Mouse (Mus musculus): ENCODE results near the gene Trim80. TPM values are rescaled to one million over a fixed set of nuclear protein-coding genes. Genes with fewer than 3 reads are reported as not detected.

Trim80 gene
- polyA plus RNA-seq, 2 experiments from 2014 or later: not detected

Other genes starting within 250 kb of the Trim80 start
- not detected for gene Grin2c, start 173.3 kb upstream of the Trim80 start, polyA plus RNA-seq (2017; shearing (Covaris generic))
- 10 to 100 TPM; 18.4 to 26.6 TPM for gene Fdxr, start 163.5 kb upstream of the Trim80 start, polyA plus RNA-seq (2017; shearing (Covaris generic))
- gene Fads6, start 142.9 kb upstream of the Trim80 start, polyA plus RNA-seq (2017; shearing (Covaris generic)): under 1 TPM; 0.56 to 0.57 TPM
- gene Otop2, start 133.4 kb upstream of the Trim80 start, polyA plus RNA-seq (2017; shearing (Covaris generic)): not detected
- gene Ush1g, start 118.5 kb upstream of the Trim80 start, polyA plus RNA-seq (2017; shearing (Covaris generic)): not detected
- under 1 TPM in 1 of 2 experiments, not detected in 1; 0.13 TPM for gene Otop3, start 105.8 kb upstream of the Trim80 start, polyA plus RNA-seq (2017; shearing (Covaris generic))
- 1 to 10 TPM; 2.6 to 3.2 TPM for gene Hid1, start 72.8 kb upstream of the Trim80 start, polyA plus RNA-seq (2017; shearing (Covaris generic))
- under 1 TPM in 1 of 2 experiments, not detected in 1; 0.12 TPM for gene Cdr2l, start 58.6 kb upstream of the Trim80 start, polyA plus RNA-seq (2017; shearing (Covaris generic))
- 100 to 1,000 TPM; 206 to 214 TPM for gene Mrpl58, start 36.8 kb upstream of the Trim80 start, polyA plus RNA-seq (2017; shearing (Covaris generic))
- gene Atp5h, start 20.6 kb upstream of the Trim80 start, polyA plus RNA-seq (2017; shearing (Covaris generic)): 100 to 1,000 TPM; 705 to 855 TPM
- 10 to 100 TPM in 1 of 2 experiments, 1 to 10 TPM in 1; 6.9 to 12.2 TPM for gene Kctd2, start 20.4 kb upstream of the Trim80 start, polyA plus RNA-seq (2017; shearing (Covaris generic))
- gene Slc16a5, start 21.9 kb downstream of the Trim80 start, polyA plus RNA-seq (2017; shearing (Covaris generic)): 1 to 10 TPM; 2.9 to 3.1 TPM
- gene Armc7, start 35.1 kb downstream of the Trim80 start, polyA plus RNA-seq (2017; shearing (Covaris generic)): 10 to 100 TPM; 49.9 to 59.3 TPM
- gene Nt5c, start 51.3 kb downstream of the Trim80 start, polyA plus RNA-seq (2017; shearing (Covaris generic)): 100 to 1,000 TPM; 287 to 293 TPM
- gene Jpt1, start 73.8 kb downstream of the Trim80 start, polyA plus RNA-seq (2017; shearing (Covaris generic)): 100 to 1,000 TPM; 506 to 510 TPM
- 100 to 1,000 TPM; 724 to 797 TPM for gene Sumo2, start 95.7 kb downstream of the Trim80 start, polyA plus RNA-seq (2017; shearing (Covaris generic))
- 10 to 100 TPM; 36.8 to 39.0 TPM for gene Nup85, start 123.9 kb downstream of the Trim80 start, polyA plus RNA-seq (2017; shearing (Covaris generic))
- gene Mrps7, start 163.4 kb downstream of the Trim80 start, polyA plus RNA-seq (2017; shearing (Covaris generic)): 10 to 100 TPM; 28.2 to 29.8 TPM
- 10 to 100 TPM; 23.1 to 26.5 TPM for gene Gga3, start 163.5 kb downstream of the Trim80 start, polyA plus RNA-seq (2017; shearing (Covaris generic))
- 100 to 1,000 TPM; 230 to 231 TPM for gene Mif4gd, start 172.4 kb downstream of the Trim80 start, polyA plus RNA-seq (2017; shearing (Covaris generic))
- 10 to 100 TPM; 68.7 to 90.3 TPM for gene Slc25a19, start 187.8 kb downstream of the Trim80 start, polyA plus RNA-seq (2017; shearing (Covaris generic))

Measured in activated CD4-positive, CD25-positive, alpha-beta regulatory T cell, adult 4 months (primary cell).